Mouse (Mus musculus): ENCODE results near the gene Llcfc1.

- no peak for TF ChIP-seq CTCF (IDR thresholded peaks at IDR 0.05; ENCODE audit: low read depth)
- no peak for TF ChIP-seq EP300 (IDR thresholded peaks at IDR 0.05; ENCODE audit: low read depth)
Observed at GRCm38 (mm10) chr6:41734719-41735470, 50.7 kb downstream of the Llcfc1 start.
